Mouse (Mus musculus) NIH3T3 (cell line): Measurements from ENCODE around the gene Slc39a3.
"Not testable (repeated sequence)": the region's sequence is repeated elsewhere in the genome, so short reads cannot be mapped to it uniquely, and the experiment has no call there.

Experiments
- DNase-seq: peaks from one replicate; pipeline ENCODE4 v3.0.0-alpha.2; 2012; ENCODE audit warnings: low read depth

The Slc39a3 gene

GRCm38 (mm10) chr10:81045246-81045645, 8.0 kb upstream of the Slc39a3 start:
- DNase-seq = not testable (repeated sequence)

DNA sequence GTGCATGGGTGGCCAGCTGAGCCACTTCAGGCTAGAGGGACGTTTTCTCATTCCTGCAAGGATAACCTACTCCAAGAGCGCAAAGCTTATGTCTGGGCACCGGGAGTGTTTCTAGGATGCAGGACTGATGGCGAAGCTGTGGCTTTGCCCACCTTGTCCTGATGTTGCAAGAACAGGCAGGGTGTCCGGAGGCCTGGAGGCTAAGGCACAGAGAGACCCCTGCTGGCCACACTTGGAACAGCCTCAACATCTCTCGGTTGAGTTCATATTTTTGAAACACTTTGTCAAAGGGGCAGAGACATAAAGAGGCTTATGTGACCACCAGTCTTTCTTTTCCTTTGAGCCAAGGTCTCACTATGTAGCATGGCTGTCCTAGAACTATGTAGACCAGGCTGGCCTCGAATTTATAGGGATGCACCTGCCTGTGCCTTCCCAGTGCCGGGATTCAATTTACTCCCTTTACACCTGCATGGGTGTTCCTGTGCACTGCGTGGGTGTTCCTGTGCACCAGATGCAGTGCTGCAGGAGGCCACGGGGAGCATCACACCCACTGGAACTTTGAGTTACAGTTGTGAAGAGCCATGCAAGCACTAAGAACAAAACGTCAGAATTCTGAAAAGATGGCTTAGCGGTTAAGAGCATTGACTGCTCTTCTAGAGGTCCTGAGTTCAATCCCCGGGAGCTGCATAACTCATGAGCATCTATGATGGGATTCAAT, 4.4 kb upstream of the Slc39a3 start:
- DNase-seq = peak; percentile 89

- DNase-seq = peak; percentile 77
Observed at GRCm38 (mm10) chr10:81036251-81036650, 975 bp downstream of the Slc39a3 start.

DNA sequence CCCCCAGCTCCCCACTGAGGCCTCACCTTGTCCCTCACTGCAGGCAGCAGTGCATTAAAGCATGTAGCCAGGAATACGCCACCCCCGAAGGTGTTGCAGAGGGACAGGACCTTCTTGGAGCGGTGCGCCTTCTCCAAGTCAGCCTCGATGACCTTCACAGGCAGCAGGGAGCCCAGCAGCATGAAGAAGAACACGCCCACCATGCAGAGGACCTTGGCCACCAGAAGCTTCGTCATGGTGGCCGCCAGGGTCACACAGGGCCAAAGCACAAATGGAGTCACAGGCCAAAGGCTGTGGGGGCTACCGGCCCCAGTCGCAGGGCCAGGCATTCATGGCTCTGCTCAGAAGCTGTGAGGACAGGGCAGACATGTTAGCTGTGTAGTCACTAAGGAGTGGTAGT, 3.6 kb downstream of the Slc39a3 start:
- DNase-seq = no peak

DNA sequence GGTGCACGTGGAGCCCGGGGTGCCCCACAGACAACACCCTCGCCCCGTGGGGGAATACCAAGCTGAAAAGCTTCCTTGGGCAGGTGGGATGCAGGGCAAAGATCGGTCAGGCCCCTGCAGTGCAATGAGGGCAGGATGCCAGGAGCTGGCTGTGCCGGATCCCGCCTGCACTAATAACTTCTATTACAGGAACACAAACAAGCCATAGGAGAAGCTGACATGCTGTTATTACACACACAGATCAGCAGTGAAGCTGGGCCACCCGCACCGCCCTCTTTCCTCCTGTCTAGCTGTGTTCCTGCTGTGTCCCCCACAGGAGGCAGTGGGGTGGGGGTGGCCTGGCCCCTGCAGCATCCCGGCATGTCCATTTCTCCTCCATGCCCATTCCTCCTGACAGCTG, 8.2 kb downstream of the Slc39a3 start:
- no peak for DNase-seq

DNA sequence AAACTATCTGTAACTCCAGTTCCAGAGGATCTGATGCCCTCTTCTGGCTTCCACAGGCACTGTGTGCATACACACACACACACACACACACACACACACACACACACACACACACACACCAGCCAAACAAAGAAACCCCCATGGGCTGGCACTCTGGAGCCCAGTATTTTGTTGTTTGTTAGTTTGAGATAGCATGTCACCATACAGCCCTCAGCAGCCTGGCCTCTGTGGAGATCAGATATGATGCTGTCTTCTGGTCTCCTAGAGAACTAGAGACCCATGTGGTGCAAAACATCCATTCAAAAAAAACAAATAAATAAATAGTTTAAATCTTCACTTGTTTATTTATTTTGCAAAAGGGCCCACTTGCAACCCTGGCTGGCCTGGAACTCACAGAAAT, 9.0 kb downstream of the Slc39a3 start:
- DNase-seq = no peak

GRCm38 (mm10) chr10:81027331-81027730, 9.9 kb downstream of the Slc39a3 start:
- DNase-seq = peak; percentile 93

- no peak for DNase-seq
Observed at GRCm38 (mm10) chr10:81026857-81027256, 10.4 kb downstream of the Slc39a3 start.

DNA sequence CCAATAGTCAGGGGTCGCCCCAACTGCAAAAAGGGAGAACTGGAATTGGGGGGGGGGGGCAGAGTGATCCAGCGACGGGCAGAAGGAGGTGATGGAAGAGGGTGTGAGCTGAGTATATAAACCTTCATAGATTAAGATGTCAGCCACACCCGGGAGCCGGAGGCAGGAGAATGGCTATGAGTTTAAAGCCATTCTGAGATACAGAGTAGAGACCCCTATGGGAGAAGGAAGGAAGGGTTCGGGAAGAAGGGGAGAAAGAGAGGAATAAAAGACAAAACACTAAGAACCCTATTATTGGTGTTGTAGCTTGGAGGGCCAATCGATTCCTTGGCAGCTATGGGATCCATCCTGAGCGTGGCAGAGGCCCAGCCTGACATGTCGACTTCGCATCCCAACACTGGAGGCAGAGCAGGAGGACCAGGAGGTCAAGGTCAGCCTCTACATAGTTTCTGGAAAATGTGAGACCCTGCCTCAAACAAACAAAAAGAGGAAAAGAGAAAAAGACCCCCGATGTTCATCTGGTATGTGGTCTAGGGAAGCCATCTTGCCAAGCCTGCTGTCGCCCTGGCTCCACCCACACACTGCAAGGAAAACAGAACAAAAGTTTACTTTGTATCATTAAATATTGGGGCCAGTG, 11.5 kb downstream of the Slc39a3 start, which contains the start of gene Diras1:
Gene Diras1, minus strand, starts transcription at position 24 of the 637 bp plus-strand sequence.
- no peak for DNase-seq

GRCm38 (mm10) chr10:81025047-81025621, 12.1 kb downstream of the Slc39a3 start:
- DNase-seq = no peak

GRCm38 (mm10) chr10:81024346-81024937, 12.8 kb downstream of the Slc39a3 start:
- DNase-seq = no peak

DNA sequence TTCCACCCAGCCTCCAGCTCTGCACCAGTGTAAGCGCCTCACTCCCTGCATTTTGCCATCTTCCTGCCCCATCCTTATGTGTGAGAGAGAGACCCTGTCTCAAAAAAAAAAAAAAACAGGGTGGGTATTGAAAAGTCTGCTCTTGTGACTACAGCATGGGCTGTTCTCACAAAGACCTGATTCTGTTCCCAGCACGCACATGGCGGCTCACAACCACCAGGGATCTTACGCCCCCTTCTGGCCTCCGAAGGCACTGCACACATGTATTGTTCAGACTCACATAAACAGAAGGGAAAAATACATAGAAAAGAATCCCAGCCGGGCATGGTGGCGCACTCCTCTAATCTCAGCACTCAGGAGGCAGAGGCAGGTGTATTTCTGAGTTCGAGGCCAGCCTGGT, 14.5 kb downstream of the Slc39a3 start:
- peak; percentile 41 for DNase-seq

GRCm38 (mm10) chr10:81021547-81022110, 15.6 kb downstream of the Slc39a3 start:
- no peak for DNase-seq

- DNase-seq = peak; percentile 30
Observed at GRCm38 (mm10) chr10:81020207-81020606, 17.0 kb downstream of the Slc39a3 start.

DNA sequence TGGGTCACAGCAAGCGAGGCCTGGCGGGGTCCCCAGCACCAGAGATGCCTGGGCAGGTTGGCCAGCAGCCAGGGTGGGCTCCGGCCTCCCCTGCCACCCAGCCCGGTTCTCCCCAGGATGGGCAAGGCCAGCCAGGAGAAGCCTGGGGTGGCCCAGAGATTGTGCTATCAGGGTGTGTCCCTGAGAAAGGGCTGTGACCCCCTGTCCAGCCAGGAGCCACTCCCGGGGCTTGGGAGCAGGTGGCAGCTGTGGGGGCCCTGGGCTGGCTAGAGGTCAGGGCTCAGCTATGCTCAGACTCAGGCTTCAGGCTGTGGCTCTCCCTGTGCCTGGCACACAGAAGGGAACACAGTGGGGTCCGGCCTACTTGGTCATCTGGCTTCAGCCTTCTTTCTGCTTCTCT, 17.5 kb downstream of the Slc39a3 start:
- no peak for DNase-seq

DNA sequence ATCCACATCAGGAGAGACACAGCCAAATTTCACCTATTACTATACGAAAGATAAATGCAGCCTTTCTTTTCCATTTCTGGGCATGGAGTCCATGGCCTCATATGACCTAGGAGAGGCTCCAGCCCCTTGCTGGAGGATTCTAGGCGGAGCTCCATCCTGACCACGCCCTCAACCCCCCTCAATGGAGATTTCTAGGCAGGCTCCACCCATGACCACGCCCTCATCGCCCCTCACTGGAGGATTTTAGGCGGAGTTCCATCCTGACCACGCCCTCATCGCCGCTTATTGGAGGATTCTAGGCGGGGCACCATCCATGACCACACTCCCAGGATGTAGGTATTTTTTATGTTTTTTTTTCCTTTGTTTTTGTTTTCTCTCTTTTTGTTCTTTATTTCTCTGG, 18.9 kb downstream of the Slc39a3 start:
- peak; percentile 47 for DNase-seq

DNA sequence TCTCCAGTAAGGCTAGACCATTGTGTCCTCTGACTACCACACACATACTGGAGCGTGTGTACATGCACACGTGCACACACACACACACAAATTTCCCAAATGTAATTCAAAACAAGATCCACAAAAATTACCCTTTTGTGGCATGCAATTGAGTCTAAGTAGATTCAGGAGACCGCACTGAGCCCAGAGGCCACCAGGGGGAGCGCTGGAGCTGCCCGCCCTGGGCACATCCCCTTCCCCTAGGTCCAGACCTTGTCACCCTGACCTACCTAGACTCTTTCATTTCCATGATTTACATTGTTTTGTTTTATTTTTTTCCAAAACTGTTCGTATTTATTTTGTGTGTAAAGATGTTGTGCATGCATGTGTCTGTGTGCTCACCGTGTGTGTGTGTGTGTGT, 20.6 kb downstream of the Slc39a3 start:
- peak; percentile 79 for DNase-seq

GRCm38 (mm10) chr10:81015666-81016065, 21.6 kb downstream of the Slc39a3 start:
- DNase-seq = no peak

GRCm38 (mm10) chr10:81014393-81015384, 22.5 kb downstream of the Slc39a3 start, which contains the start of gene Gng7:
Gene Gng7, minus strand, starts transcription at chr10:81014945.
- peak; percentile 96 for DNase-seq

DNA sequence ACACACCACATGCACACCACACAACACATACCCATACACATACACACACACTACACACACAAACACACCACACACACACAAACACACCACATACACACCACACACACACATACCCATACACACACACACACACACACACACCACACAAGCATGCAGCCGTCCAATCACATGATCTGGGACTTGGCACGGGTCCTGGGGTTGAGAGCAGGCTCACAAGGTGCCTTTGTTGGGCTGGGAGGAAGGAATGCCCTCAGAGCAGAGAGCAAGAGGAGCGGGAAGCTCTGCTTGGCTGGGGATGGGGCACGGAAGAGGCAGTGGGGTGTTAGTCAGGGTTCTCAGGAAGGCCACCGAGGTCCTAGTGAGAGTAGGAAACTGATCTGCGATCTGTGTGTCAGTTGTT, 26.4 kb downstream of the Slc39a3 start:
- DNase-seq = peak; percentile 77

- peak; percentile 56 for DNase-seq
Observed at GRCm38 (mm10) chr10:81007240-81007639, 30.0 kb downstream of the Slc39a3 start.
